Mouse (Mus musculus) liver, embryonic 14.5 days (tissue): ENCODE results near the gene Calcoco2. TPM values are rescaled to one million over a fixed set of nuclear protein-coding genes. Genes with fewer than 3 reads are reported as not detected.
"Not testable (repeated sequence)": the region's sequence is repeated elsewhere in the genome, so short reads cannot be mapped to it uniquely, and the experiment has no call there.

Experiments
- ATAC-seq: fragments of 200-750 bp; cut with Nextera tagmentation; 2 replicates; pipeline ENCODE4 v1.8.0; 2017; ENCODE audit warnings: moderate number of reproducible peaks, mild to moderate bottlenecking, moderate library complexity; ENCODE audit not compliant: insufficient read depth
- DNase-seq, 3 experiments: peaks; one replicate each; pipeline ENCODE4 v3.0.0-alpha.2; 2012 to 2013; ENCODE audit warnings: low read depth in 3 of 3, low spot score in 3 of 3
- H3K27ac ChIP-seq: fragments of 300-500 bp; sonication (generic); 2 replicates; pipeline ENCODE4 v1.5.1; 2014; ENCODE audit warnings: moderate library complexity, mild to moderate bottlenecking, control low read depth, inconsistent platforms
- H3K27me3 ChIP-seq: fragments of 300-500 bp; sonication (generic); 2 replicates; pipeline ENCODE4 v1.6.1; 2014; ENCODE audit warnings: mild to moderate bottlenecking, low read length, moderate library complexity; ENCODE audit not compliant: control insufficient read depth, insufficient read depth
- H3K36me3 ChIP-seq: fragments of 300-500 bp; sonication (generic); replicated peaks from 2 replicates; pipeline ENCODE4 v1.6.1; 2014; ENCODE audit warnings: low read depth; ENCODE audit not compliant: control insufficient read depth, insufficient read depth
- H3K4me1 ChIP-seq, 2 experiments: fragments of 200-500 bp in 1 of 2; fragments of 300-500 bp in 1 of 2; sonication (generic) in 1 of 2; replicated peaks; 2 replicates each; pipeline ENCODE4 v1.6.1; 2012 to 2014; ENCODE audit warnings: antibody characterized with exemption in 1 of 2, inconsistent platforms in 1 of 2, low read length in 1 of 2; ENCODE audit not compliant: control insufficient read depth in 2 of 2, insufficient read depth in 2 of 2
- H3K4me2 ChIP-seq: fragments of 300-500 bp; sonication (generic); 2 replicates; pipeline ENCODE4 v1.6.1; 2014; ENCODE audit warnings: low read depth, mild to moderate bottlenecking, control low read depth, moderate library complexity
- H3K4me3 ChIP-seq, 2 experiments: fragments of 200-500 bp in 1 of 2; fragments of 300-500 bp in 1 of 2; sonication (generic) in 1 of 2; 2 replicates each; pipeline ENCODE4 v1.5.1; 2012 to 2014; ENCODE audit warnings: low read depth in 2 of 2, low read length in 2 of 2, mild to moderate bottlenecking in 2 of 2, control low read depth in 1 of 2, inconsistent platforms in 1 of 2, moderate library complexity in 1 of 2; ENCODE audit not compliant: insufficient read depth in 1 of 2
- H3K9ac ChIP-seq: fragments of 300-500 bp; sonication (generic); replicated peaks from 2 replicates; pipeline ENCODE4 v1.6.1; 2014; ENCODE audit warnings: mild to moderate bottlenecking, control low read depth, moderate library complexity
- H3K9me3 ChIP-seq: fragments of 300-500 bp; sonication (generic); 2 replicates; pipeline ENCODE4 v1.6.1; 2016; ENCODE audit warnings: low read length, mixed read lengths; ENCODE audit not compliant: control insufficient read depth
- CTCF ChIP-seq: IDR thresholded peaks from 2 replicates; pipeline ENCODE4 v1.5.1; 2016; ENCODE audit warnings: antibody characterized with exemption, low read depth, control low read depth
- EP300 ChIP-seq: IDR thresholded peaks from 2 replicates; pipeline ENCODE4 v1.6.1; 2016; ENCODE audit warnings: antibody characterized with exemption, low read depth
- WGBS: fragments of 180-500 bp; shearing (Covaris S2); extraction: QIAGEN DNeasy Blood & Tissue Kit; methylation state at CpG from one replicate; pipeline ENCODE4 v1.1.7; 2014; ENCODE audit not compliant: insufficient replicate concordance; 5-methylcytosine and 5-hydroxymethylcytosine counted together
- polyA plus RNA-seq, 2 experiments: library from polyadenylated mRNA; depleted of rRNA in 1 of 2; stranded (reverse) in 1 of 2; unstranded in 1 of 2; fragments of >200 nt; fragmentation: Nextera tagmentation in 1 of 2; extraction: Ambion mirVana in 1 of 2; gene quantifications; 2 replicates each; pipeline versions ENCODE4 v1.2.1 to v1.2.3; 2012 to 2014

Gene Calcoco2
- polyA plus RNA-seq, 2 experiments: not detected

DNA sequence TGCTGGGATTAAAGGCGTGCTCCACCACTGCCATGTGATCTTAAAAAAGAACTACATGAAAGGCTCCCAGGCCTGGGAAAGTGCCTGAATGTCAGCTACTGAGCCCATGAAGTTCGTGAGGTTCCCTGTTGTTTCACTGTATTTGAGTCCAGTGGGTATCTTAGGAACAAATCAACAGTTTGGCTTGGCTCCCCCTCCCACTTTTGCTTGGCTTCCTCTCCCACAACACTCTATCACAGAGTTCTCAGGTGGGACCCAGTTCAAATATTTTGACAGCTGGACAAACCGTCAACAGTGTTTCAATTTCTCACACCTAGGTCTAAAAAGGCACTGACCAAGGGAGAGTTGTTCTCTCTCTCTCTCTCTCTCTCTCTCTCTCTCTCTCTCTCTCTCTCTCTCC lies 7.6 kb upstream of the Calcoco2 start:
- H3K9ac ChIP-seq: no peak overlapping the region
- no peak overlapping the region for H3K27ac ChIP-seq
- H3K4me3 ChIP-seq: no peak overlapping the region
- H3K36me3 ChIP-seq: no peaks in the 10 kb centered on the region
- H3K4me1 ChIP-seq: no peaks in the 10 kb centered on the region
- WGBS: 50% methylated on average over 3 of the region's 3 CpGs
- no peak for TF ChIP-seq CTCF
- TF ChIP-seq EP300: no peak
- H3K4me2 ChIP-seq: no peak overlapping the region
- no peak for ATAC-seq
- DNase-seq: no peak
- peaks cover 14% of the 10 kb centered on the region for H3K27me3 ChIP-seq
- H3K9me3 ChIP-seq: no peaks in the 10 kb centered on the region

DNA sequence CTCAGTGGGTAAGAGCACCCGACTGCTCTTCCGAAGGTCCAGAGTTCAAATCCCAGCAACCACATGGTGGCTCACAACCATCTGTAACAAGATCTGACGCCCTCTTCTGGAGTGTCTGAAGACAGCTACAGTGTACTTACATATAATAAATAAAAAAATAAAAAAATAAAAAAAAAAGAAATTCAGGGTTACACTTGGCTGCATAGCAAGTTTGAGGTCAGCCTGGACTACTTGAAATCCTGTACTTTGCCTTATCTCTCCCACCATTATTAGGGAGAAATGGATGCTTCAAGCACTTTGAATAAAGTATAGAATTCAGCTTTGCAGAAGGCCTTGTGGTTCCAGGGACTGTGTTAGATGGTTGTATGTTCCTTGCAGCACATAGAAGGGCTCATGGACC lies 5.2 kb upstream of the Calcoco2 start:
- not testable (repeated sequence) for H3K27me3 ChIP-seq, H3K9me3 ChIP-seq, ATAC-seq, H3K27ac ChIP-seq, H3K9ac ChIP-seq, H3K4me1 ChIP-seq, DNase-seq, H3K4me3 ChIP-seq, H3K4me2 ChIP-seq, H3K36me3 ChIP-seq
- WGBS: 22% methylated on average over 3 of the region's 3 CpGs

DNA sequence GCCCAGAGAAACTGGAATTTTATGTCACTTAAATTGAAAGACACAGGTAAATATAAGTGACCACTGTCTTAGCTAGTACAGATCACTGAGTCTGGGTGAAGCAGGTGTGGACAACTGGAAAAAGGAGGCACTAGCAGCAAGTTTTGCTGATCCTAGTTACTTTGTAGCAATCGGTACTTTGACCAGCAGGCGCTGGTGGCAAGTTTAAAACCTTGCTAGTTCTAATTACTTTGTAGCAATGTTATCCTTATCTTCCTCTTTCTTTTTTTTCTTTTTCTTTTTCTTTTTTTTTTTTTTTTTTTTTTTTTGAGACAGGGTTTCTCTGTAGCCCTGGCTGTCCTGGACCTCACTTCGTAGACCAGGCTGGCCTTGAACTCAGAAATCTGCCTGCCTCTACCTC lies 4.4 kb upstream of the Calcoco2 start:
- DNase-seq (no peak), ATAC-seq (no peak)
- 72% methylated on average over 3 of the region's 3 CpGs for WGBS
- no peak overlapping the region for H3K27ac ChIP-seq
- no peaks in the 10 kb centered on the region for H3K27me3 ChIP-seq
- H3K4me3 ChIP-seq: no peak overlapping the region
- TF ChIP-seq CTCF (no peak), EP300 (no peak)
- no peaks in the 10 kb centered on the region for H3K36me3 ChIP-seq
- H3K4me2 ChIP-seq: no peak overlapping the region
- no peak overlapping the region for H3K9ac ChIP-seq
- H3K4me1 ChIP-seq: no peaks in the 10 kb centered on the region
- H3K9me3 ChIP-seq: no peaks in the 10 kb centered on the region

DNA sequence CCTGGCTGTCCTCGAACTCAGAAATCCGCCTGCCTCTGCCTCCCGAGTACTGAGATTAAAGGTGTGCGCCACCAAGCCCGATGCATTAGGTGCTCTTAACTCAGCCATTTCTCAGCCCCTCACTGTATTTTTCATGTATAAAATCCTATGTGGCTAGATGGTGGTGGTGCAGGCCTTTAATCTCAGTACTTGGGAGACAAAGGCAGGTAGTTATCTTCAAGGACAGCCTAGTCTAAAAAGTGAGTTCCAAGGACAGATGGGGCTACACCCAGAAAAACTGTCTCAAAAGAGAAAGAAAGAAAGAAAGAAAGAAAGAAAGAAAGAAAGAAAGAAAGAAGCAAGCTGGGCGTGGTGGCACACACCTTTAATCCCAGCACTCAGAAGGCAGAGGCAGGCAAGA lies 3.7 kb upstream of the Calcoco2 start:
- H3K9ac ChIP-seq: no peak overlapping the region
- H3K27ac ChIP-seq: no peak overlapping the region
- no peaks in the 10 kb centered on the region for H3K27me3 ChIP-seq
- no peaks in the 10 kb centered on the region for H3K36me3 ChIP-seq
- TF ChIP-seq EP300 (no peak), CTCF (no peak)
- no peak for DNase-seq
- no peaks in the 10 kb centered on the region for H3K9me3 ChIP-seq
- no peaks in the 10 kb centered on the region for H3K4me1 ChIP-seq
- WGBS: 75% methylated on average over 6 of the region's 6 CpGs
- no peak overlapping the region for H3K4me2 ChIP-seq
- no peak overlapping the region for H3K4me3 ChIP-seq
- ATAC-seq: no peak

DNA sequence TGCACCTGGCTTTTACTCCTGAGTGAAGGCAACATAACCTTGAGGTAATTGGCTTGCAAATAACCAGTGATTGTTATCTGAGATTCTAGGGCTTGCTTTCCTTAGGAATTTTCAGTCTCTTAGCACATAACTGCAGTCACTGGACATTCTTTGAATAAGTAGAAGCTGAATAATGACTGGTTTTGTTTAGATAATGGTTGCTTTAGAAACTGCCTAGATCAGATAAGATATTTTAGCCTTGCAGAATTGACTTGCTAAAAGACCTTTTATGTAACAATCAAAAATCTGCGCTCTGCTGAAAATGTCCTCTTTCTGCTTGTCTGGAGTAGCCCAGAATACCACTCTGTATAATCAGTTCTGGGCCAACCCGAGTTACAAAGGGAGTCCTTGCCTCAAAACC lies 2.3 kb upstream of the Calcoco2 start:
- TF ChIP-seq CTCF: no peak
- no peak for TF ChIP-seq EP300
- Histone ChIP-seq H3K4me2 (no peak overlapping the region), H3K27me3 (no peaks in the 10 kb centered on the region), H3K9ac (no peak overlapping the region), H3K27ac (no peak overlapping the region), H3K9me3 (no peaks in the 10 kb centered on the region), H3K4me1 (no peaks in the 10 kb centered on the region), H3K36me3 (no peaks in the 10 kb centered on the region), H3K4me3 (no peak overlapping the region)
- 41% methylated on average over 2 of the region's 2 CpGs for WGBS
- DNase-seq (no peak), ATAC-seq (no peak)

DNA sequence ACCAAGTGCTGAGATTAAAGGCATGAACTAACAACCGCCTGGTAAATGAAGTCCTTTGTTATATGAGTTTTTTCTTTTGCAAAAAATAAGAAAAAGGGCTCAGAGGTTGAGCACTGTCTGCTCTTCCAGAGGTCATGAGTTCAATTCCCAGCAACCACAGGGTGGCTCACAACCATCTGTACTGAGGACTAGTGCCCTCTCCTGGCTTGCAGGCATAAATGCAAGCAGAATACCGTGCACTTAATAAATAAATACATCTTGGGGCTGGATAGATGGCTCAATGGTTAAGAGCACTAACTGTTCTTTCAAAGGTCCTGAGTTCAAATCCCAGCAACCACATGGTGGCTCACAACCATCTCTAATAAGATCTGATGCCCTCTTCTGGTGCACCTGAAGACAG lies 814 bp downstream of the Calcoco2 start:
- H3K4me3 ChIP-seq, H3K36me3 ChIP-seq, ATAC-seq, H3K4me2 ChIP-seq, H3K4me1 ChIP-seq, H3K27ac ChIP-seq, H3K27me3 ChIP-seq, H3K9me3 ChIP-seq, H3K9ac ChIP-seq, DNase-seq: not testable (repeated sequence)
- WGBS: 40% methylated on average over 2 of the region's 2 CpGs
- TF ChIP-seq CTCF: peak; percentile 49
